Mouse (Mus musculus): ENCODE measurements around the gene Utrn. TPM values are rescaled to one million over a fixed set of nuclear protein-coding genes. Genes with fewer than 3 reads are reported as not detected.

Utrn gene
- polyA plus RNA-seq, 1 experiment from 2014 or later = 23.0 TPM

DNA sequence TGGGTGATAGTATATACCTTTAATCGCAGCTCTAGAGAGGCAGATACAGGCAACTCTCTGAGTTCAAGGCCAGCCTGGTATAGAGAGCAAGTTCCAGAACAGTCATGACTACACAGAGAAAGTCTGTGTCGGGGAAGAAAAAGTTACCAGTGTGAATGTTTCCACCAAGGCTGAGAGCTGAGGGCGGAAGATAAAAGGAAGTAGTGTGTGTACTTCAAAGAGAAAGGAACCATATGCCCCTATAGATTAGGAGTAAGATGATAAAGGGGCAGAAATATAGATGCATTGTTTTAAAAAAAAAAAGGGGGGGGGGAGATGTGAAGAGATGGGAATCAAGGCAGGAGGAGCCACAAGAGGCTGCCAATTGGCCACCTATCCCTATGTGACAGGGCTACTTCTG is 334.9 kb downstream of the Utrn start:
- no peak overlapping the region for H3K4me3 ChIP-seq (ENCODE audit: low read depth, low read length)
- ATAC-seq (replicated peaks; ENCODE audit: low FRiP score) = peak; percentile 34; the same call in 1 of the 2 replicates
- H3K4me1 ChIP-seq (replicated peaks; ENCODE audit: control insufficient read depth, insufficient read depth, low read length) = peaks cover 4% of the 10 kb centered on the region
- H3K9me3 ChIP-seq (ENCODE audit: control insufficient read depth, low read length) = no peaks in the 10 kb centered on the region
- no peak overlapping the region for H3K9ac ChIP-seq (ENCODE audit: low read depth, low read length)
- H3K36me3 ChIP-seq (ENCODE audit: control insufficient read depth, insufficient read depth, low read length) = no peaks in the 10 kb centered on the region
- H3K27me3 ChIP-seq (replicated peaks; ENCODE audit: control insufficient read depth, insufficient read depth, low read length) = no peaks in the 10 kb centered on the region
- WGBS = 53% methylated on average over 3 of the region's 3 CpGs
- no peak for DNase-seq (ENCODE audit: low spot score)
- peak overlapping the region; percentile 11; the same call in 1 of the 2 replicates for H3K4me2 ChIP-seq
- H3K27ac ChIP-seq (ENCODE audit: low read depth, low read length) = no peak overlapping the region

DNA sequence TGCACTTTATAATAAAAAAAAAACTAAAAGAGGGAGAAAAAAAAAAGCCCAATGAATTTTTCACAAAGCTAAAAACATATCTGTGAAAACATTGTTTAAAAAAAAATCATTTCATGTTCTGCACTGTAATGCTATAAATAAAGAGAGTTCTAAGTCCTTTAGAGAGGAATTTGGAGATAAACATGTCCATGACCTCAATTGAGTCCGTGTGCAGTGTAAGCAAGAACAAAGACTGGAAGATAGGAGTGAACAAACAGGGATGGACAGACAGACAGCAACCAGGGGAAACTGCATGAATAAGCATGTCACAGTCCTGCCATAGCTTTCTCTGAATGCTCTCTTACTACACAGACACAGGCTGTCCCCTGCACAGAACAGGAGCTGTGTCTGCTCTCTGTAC is 347.1 kb downstream of the Utrn start:
- 59% methylated on average over 1 of the region's 1 CpGs for WGBS
- Histone ChIP-seq H3K4me2 (no peak overlapping the region), H3K9ac (ENCODE audit: low read depth, low read length) (no peak overlapping the region), H3K27me3 (replicated peaks; ENCODE audit: control insufficient read depth, insufficient read depth, low read length) (no peaks in the 10 kb centered on the region), H3K4me1 (replicated peaks; ENCODE audit: control insufficient read depth, insufficient read depth, low read length) (no peaks in the 10 kb centered on the region), H3K4me3 (ENCODE audit: low read depth, low read length) (no peak overlapping the region), H3K27ac (ENCODE audit: low read depth, low read length) (no peak overlapping the region), H3K36me3 (ENCODE audit: control insufficient read depth, insufficient read depth, low read length) (no peaks in the 10 kb centered on the region), H3K9me3 (ENCODE audit: control insufficient read depth, low read length) (no peaks in the 10 kb centered on the region)
- ATAC-seq (replicated peaks; ENCODE audit: low FRiP score) (no peak), DNase-seq (ENCODE audit: low spot score) (no peak)

DNA sequence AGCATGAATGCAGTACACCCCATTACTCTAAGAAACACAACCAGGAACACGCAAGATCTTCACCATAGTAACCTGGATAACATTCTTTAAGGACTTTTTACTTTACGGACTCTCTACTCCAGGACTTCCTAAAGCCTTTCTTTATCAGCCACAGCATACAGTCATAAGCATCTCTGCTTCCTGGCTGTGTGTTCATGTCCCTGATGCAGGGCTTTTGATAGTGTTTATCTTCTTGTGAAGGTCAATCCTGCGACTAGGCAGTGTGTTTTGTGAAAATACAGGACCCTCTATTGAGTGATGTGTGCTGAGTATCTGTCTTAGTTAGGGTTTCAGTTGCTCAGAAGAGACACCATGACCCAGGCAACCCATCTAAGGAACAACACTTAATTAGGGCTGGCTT is 351.0 kb downstream of the Utrn start:
- WGBS = 49% methylated on average over 3 of the region's 3 CpGs
- H3K4me2 ChIP-seq = no peak overlapping the region
- no peak; the same call in 1 of the 2 replicates for ATAC-seq (replicated peaks; ENCODE audit: low FRiP score)

DNA sequence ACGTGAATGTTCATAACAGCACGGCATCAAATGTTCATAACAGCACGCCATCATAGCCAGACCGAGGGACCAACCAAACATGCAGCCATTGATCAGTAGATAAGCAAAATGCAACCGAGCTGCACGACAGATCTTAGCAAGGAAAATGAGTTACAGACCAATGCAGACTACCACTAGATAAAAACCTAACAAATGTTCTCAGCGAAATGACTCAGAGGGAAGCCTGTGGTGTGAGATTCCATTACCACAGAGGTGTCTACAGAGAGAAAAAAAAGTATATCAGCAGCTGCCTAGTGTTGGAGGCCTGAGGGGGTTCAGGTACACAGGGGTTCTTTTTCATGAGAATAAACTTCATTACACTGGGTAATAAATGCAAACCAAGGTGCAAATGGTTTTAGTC is 363.6 kb downstream of the Utrn start:
- Histone ChIP-seq H3K4me3 (ENCODE audit: low read depth, low read length) (no peak overlapping the region), H3K9me3 (ENCODE audit: control insufficient read depth, low read length) (no peaks in the 10 kb centered on the region), H3K27ac (ENCODE audit: low read depth, low read length) (no peak overlapping the region), H3K9ac (ENCODE audit: low read depth, low read length) (no peak overlapping the region), H3K4me1 (replicated peaks; ENCODE audit: control insufficient read depth, insufficient read depth, low read length) (no peaks in the 10 kb centered on the region), H3K27me3 (replicated peaks; ENCODE audit: control insufficient read depth, insufficient read depth, low read length) (no peaks in the 10 kb centered on the region), H3K4me2 (no peak overlapping the region), H3K36me3 (ENCODE audit: control insufficient read depth, insufficient read depth, low read length) (no peaks in the 10 kb centered on the region)
- 70% methylated on average over 7 of the region's 7 CpGs for WGBS
- ATAC-seq (replicated peaks; ENCODE audit: low FRiP score) = no peak
- DNase-seq (ENCODE audit: low spot score) = no peak

More for the DNA sequence above, 351.0 kb downstream of the Utrn start:
- H3K4me3 ChIP-seq (ENCODE audit: low read depth, low read length) = no peak overlapping the region
- no peaks in the 10 kb centered on the region for H3K4me1 ChIP-seq (replicated peaks; ENCODE audit: control insufficient read depth, insufficient read depth, low read length)
- no peak overlapping the region for H3K27ac ChIP-seq (ENCODE audit: low read depth, low read length)
- H3K27me3 ChIP-seq (replicated peaks; ENCODE audit: control insufficient read depth, insufficient read depth, low read length) = no peaks in the 10 kb centered on the region
- DNase-seq (ENCODE audit: low spot score) = no peak
- no peaks in the 10 kb centered on the region for H3K36me3 ChIP-seq (ENCODE audit: control insufficient read depth, insufficient read depth, low read length)
- no peak overlapping the region for H3K9ac ChIP-seq (ENCODE audit: low read depth, low read length)
- H3K9me3 ChIP-seq (ENCODE audit: control insufficient read depth, low read length) = no peaks in the 10 kb centered on the region

DNA sequence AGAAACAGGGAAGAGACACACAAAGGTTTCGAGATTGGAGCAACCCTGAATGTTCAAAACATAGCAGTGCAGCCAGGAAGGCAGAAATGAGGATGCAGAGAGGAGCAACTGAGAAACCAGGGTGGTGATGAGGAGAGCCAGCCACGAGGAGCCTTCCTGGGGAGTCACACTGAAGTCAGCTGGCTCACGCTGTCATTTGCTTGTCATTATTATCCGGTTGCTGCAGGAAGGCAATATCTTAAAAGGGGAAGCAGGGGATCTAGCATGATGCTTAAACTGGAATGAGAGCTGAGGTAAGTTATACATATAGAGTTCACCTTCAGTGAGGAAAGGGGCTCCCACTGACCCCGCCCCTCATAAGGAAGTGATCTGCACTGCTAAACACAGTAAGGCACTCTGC is 368.7 kb downstream of the Utrn start:
- H3K9me3 ChIP-seq (ENCODE audit: control insufficient read depth, low read length) = no peaks in the 10 kb centered on the region
- no peak overlapping the region for H3K4me3 ChIP-seq (ENCODE audit: low read depth, low read length)
- no peaks in the 10 kb centered on the region for H3K27me3 ChIP-seq (replicated peaks; ENCODE audit: control insufficient read depth, insufficient read depth, low read length)
- H3K36me3 ChIP-seq (ENCODE audit: control insufficient read depth, insufficient read depth, low read length) = no peaks in the 10 kb centered on the region
- no peak overlapping the region for H3K9ac ChIP-seq (ENCODE audit: low read depth, low read length)
- H3K4me1 ChIP-seq (replicated peaks; ENCODE audit: control insufficient read depth, insufficient read depth, low read length) = no peaks in the 10 kb centered on the region
- no peak overlapping the region for H3K27ac ChIP-seq (ENCODE audit: low read depth, low read length)
- 82% methylated on average over 5 of the region's 5 CpGs for WGBS
- DNase-seq (ENCODE audit: low spot score) = no peak
- H3K4me2 ChIP-seq = no peak overlapping the region
- no peak for ATAC-seq (replicated peaks; ENCODE audit: low FRiP score)

DNA sequence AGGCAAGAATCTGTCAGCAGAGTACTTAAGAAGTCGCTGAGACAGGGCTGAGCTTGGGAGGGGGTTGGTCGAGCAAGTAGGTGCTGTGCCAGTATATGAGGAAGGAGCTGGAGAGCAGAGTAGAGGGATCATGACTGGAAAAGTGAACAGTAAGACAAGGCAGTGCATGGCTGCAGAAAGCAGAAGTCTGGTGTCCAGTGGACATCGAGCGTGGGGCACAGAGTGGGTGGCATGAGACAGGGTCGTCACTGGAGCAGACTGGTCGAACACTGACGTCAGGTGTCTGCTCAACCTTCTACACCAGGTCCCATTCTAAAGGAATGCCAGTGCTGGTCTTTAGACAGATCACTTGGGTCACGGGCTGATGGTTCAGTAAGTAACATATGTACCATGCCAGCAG is 371.6 kb downstream of the Utrn start:
- no peak for DNase-seq (ENCODE audit: low spot score)
- Histone ChIP-seq H3K27me3 (replicated peaks; ENCODE audit: control insufficient read depth, insufficient read depth, low read length) (no peaks in the 10 kb centered on the region), H3K4me3 (ENCODE audit: low read depth, low read length) (no peak overlapping the region), H3K9ac (ENCODE audit: low read depth, low read length) (no peak overlapping the region), H3K27ac (ENCODE audit: low read depth, low read length) (no peak overlapping the region), H3K9me3 (ENCODE audit: control insufficient read depth, low read length) (no peaks in the 10 kb centered on the region), H3K4me2 (no peak overlapping the region), H3K36me3 (ENCODE audit: control insufficient read depth, insufficient read depth, low read length) (no peaks in the 10 kb centered on the region), H3K4me1 (replicated peaks; ENCODE audit: control insufficient read depth, insufficient read depth, low read length) (no peaks in the 10 kb centered on the region)
- ATAC-seq (replicated peaks; ENCODE audit: low FRiP score) = no peak
- WGBS = 70% methylated on average over 8 of the region's 8 CpGs

DNA sequence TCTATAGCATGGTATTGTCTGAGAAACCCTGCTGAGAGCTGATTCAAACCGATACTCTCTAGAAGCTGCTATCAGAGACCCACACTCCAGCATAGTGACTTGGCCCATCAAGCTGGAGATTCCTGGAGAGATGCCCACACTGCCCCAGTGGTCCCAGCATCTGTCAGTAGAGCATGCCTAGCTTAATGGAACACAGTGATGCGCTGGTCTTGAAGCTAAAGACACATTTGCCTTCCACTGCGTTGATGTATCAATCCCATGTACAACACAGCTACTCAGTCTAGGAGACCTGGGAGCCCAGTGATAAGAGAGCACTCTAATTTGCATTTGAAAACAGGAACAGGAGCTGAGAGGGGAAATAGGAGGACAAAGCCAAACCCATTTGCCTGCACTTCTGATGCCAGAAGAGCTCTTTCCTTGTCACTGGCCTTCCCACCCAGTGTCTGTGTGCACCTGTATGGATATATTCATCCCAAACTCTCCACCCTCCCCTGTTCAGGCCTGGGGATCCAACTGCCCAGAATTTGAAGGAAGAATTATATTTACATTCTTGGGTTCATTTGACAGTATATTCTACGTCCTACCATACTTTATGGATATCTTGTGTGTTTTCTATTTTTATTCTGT is 379.5 kb downstream of the Utrn start:
- DNase-seq (ENCODE audit: low spot score) (no peak), ATAC-seq (replicated peaks; ENCODE audit: low FRiP score) (no peak)
- H3K9ac ChIP-seq (ENCODE audit: low read depth, low read length) = no peak overlapping the region
- H3K27me3 ChIP-seq (replicated peaks; ENCODE audit: control insufficient read depth, insufficient read depth, low read length) = no peaks in the 10 kb centered on the region
- H3K4me3 ChIP-seq (ENCODE audit: low read depth, low read length) = no peak overlapping the region
- H3K4me2 ChIP-seq = no peak overlapping the region
- H3K4me1 ChIP-seq (replicated peaks; ENCODE audit: control insufficient read depth, insufficient read depth, low read length) = no peaks in the 10 kb centered on the region
- WGBS = 56% methylated on average over 4 of the region's 4 CpGs
- no peaks in the 10 kb centered on the region for H3K36me3 ChIP-seq (ENCODE audit: control insufficient read depth, insufficient read depth, low read length)
- H3K27ac ChIP-seq (ENCODE audit: low read depth, low read length) = no peak overlapping the region
- no peaks in the 10 kb centered on the region for H3K9me3 ChIP-seq (ENCODE audit: control insufficient read depth, low read length)

DNA sequence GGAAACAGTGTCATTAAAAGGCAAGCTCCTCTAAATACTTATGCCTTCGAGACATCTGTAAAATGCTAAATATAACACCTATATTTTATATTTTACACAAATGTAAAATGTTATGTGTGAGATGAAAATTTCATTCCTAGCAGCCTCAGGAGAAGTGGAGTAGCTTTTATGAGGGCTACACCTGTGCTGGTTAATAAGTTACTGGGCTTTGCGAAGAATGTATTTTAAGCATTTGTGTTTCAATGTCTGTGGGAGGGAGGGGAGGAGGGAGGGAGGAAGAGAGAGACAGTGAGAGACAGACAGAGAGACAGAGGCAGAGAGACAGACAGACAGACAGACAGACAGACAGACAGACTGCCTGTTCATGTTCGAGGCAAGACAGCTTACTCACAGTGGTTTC is 380.6 kb downstream of the Utrn start:
- Histone ChIP-seq H3K4me1 (replicated peaks; ENCODE audit: control insufficient read depth, insufficient read depth, low read length) (no peaks in the 10 kb centered on the region), H3K9me3 (ENCODE audit: control insufficient read depth, low read length) (no peaks in the 10 kb centered on the region), H3K36me3 (ENCODE audit: control insufficient read depth, insufficient read depth, low read length) (no peaks in the 10 kb centered on the region), H3K9ac (ENCODE audit: low read depth, low read length) (no peak overlapping the region), H3K4me2 (no peak overlapping the region), H3K27me3 (replicated peaks; ENCODE audit: control insufficient read depth, insufficient read depth, low read length) (no peaks in the 10 kb centered on the region), H3K4me3 (ENCODE audit: low read depth, low read length) (no peak overlapping the region), H3K27ac (ENCODE audit: low read depth, low read length) (no peak overlapping the region)
- DNase-seq (ENCODE audit: low spot score) (no peak), ATAC-seq (replicated peaks; ENCODE audit: low FRiP score) (no peak)
- 64% methylated on average over 3 of the region's 3 CpGs for WGBS

DNA sequence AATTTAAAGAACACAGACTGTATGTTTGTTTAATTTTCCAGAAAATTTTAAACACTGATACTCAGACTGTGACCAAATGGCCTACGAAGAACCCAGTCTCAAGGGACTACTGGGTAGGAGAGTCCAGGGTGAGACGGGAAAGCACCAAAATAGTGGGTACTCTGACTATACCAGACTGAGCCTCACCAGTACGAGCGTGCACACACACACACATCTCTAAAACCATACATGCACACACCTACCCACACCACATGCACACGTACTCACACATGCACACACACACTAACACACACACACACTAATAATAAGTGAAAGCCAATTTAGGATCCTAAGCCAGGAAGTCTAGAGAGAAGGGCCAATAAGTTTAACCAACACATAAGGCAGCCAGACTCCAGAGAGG is 381.0 kb downstream of the Utrn start:
- no peak overlapping the region for H3K9ac ChIP-seq (ENCODE audit: low read depth, low read length)
- no peak overlapping the region for H3K4me2 ChIP-seq
- H3K36me3 ChIP-seq (ENCODE audit: control insufficient read depth, insufficient read depth, low read length) = no peaks in the 10 kb centered on the region
- DNase-seq (ENCODE audit: low spot score) (no peak), ATAC-seq (replicated peaks; ENCODE audit: low FRiP score) (no peak)
- H3K4me1 ChIP-seq (replicated peaks; ENCODE audit: control insufficient read depth, insufficient read depth, low read length) = no peaks in the 10 kb centered on the region
- no peak overlapping the region for H3K4me3 ChIP-seq (ENCODE audit: low read depth, low read length)
- no peaks in the 10 kb centered on the region for H3K27me3 ChIP-seq (replicated peaks; ENCODE audit: control insufficient read depth, insufficient read depth, low read length)
- H3K9me3 ChIP-seq (ENCODE audit: control insufficient read depth, low read length) = no peaks in the 10 kb centered on the region
- no peak overlapping the region for H3K27ac ChIP-seq (ENCODE audit: low read depth, low read length)
- WGBS = 88% methylated on average over 5 of the region's 5 CpGs

All from liver, embryonic 11.5 days (tissue).